Mouse (Mus musculus) erythroblast, adult 5-6 weeks (primary cell): ENCODE data around the gene Klk1b9. TPM values are rescaled to one million over a fixed set of nuclear protein-coding genes. Genes with fewer than 3 reads are reported as not detected.
"Not testable (repeated sequence)": the region's sequence is repeated elsewhere in the genome, so short reads cannot be mapped to it uniquely, and the experiment has no call there.

Experiments
- ATAC-seq: replicated peaks from 2 replicates; pipeline ENCODE4 v1.8.0; 2016; ENCODE audit warnings: moderate number of reproducible peaks, mild to moderate bottlenecking, moderate TSS enrichment, inconsistent platforms; ENCODE audit not compliant: poor library complexity, low FRiP score, severe bottlenecking
- total RNA-seq, 2 experiments: library from RNA; stranded (forward) in 1 of 2; stranded (reverse) in 1 of 2; fragments of 150-400 nt in 1 of 2; fragments of 200-764, 138-1000 nt in 1 of 2; gene quantifications; 2 replicates each; pipeline versions ENCODE4 v1.2.3 to v1.2.4; 2015 to 2017; ENCODE audit warnings: low replicate concordance in 2 of 2

Gene Klk1b9
- total RNA-seq (2015; ENCODE audit: low replicate concordance) (not detected in 2 replicates), total RNA-seq (2017; ENCODE audit: low replicate concordance) (not detected in 2 replicates)

DNA sequence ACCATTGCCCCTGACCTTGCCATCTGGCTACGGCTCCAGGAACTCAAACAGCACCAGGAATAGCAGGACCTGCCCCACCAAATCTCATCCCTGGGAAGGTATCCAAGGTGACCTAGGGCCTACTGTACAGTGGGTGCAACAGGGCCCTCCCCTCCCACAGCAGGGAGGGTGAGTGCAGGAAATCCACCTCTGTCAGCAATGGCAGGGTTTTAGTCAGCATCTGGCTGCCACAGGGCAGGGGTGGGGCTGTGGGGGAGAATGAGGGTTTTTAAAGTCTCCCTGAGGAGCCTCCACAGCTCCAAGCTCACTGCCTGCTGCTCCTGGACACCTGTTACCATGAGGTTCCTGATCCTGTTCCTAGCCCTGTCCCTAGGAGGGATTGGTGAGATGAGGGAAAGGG is at the start of gene Klk1b9:
Gene Klk1b9, plus strand, starts transcription at position 301 of the 400 bp plus-strand sequence.
- ATAC-seq = not testable (repeated sequence)

DNA sequence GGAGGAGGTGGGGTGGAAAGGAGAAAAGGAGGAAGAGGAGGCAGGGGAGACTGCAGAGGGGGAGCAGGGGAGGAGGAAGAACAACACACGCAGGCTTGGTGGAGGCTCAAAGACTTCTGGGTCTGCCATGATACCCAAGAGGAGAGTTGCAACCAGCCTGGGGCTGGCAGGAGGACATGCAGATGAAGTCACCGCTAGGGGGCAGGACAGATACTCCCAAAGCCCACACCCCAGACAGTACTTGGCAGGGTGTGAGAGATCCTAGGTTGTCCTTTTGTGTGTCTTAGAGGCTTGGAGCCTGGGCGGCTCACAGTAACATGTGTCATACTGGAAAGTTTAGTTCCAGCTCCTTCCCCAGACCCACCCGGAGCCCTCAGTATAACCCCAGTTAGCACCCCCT is 47.3 kb upstream of the Klk1b9 start:
- no peak for ATAC-seq

DNA sequence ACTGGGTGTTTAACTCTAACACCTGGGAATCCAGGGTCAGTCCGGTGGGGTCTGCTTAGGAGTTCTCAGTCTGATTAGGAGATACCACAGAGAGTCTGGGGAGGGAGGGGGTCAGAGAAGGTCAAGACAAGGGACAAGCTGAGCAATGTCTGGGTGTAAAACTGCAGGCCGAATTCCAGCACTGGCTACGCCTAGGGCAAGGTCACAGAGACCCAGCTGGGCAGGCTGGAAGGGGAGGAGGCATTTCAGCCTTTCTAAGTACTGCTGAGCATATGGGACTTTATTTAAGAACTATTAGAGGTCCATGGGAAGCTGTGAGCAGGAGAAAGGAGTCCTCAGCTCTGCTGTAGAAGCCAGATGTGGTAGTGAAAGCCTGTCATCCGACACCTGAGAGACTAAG is 43.5 kb upstream of the Klk1b9 start:
- ATAC-seq = no peak

DNA sequence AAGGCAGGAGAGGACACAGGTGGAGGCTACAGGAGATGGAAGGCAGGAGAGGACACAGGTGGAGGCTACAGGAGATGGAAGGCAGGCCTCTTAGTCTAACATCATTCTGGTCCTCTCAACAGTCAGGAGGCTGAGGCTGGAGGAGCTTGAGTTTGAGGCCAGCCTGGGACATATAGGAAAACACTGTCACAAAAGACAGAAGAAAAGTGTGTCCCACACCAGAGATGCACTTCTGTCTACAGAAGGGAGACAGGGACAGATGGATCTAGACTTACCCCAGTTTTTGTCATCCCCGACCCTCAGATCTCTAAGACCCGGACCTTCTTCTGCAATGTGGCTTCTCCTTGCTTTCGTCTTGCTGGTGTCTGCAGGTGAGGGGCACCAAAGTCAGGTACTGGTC is 42.4 kb upstream of the Klk1b9 start, which contains the start of gene Klk15:
Gene Klk15, plus strand, starts transcription at position 301 of the 400 bp plus-strand sequence.
- no peak for ATAC-seq

DNA sequence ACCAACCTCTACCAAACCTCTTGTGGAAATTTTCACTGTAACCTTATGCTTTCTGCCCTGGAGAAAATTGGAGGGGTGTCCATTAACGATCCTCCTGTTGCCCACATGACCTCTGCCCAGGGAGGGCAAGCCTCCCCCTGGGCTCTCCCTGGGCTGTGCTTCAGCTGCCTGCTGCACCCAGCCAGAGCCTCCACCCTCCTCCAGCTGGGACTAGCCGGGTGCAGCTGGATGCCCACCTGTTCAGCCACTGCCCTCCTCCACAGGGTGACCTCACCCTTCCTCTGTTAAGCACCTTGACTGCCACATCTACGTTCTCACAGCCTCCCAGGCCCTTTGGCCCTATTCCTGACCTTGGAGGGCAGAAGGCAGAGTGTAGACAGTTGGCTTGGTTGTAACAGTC is 41.1 kb upstream of the Klk1b9 start:
- ATAC-seq = no peak

DNA sequence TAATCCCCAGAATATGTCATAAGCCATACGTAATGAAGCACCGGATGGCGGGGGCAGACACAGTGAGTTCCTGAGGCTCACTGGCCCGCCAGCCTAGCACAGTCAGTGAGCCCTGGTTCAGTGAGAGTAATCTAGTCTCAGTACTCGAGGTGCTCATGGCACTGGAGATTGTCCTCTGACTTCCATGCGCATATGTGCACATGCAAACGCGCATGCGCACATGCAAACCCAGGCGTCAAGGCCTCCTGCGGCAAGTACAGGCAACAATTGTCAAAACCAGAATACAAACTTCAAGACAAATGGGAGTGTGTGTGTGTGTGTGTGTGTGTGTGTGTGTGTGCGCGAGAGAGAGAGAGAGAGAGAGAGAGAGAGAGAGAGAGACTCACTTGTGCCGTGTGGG is 39.3 kb upstream of the Klk1b9 start:
- ATAC-seq = no peak

DNA sequence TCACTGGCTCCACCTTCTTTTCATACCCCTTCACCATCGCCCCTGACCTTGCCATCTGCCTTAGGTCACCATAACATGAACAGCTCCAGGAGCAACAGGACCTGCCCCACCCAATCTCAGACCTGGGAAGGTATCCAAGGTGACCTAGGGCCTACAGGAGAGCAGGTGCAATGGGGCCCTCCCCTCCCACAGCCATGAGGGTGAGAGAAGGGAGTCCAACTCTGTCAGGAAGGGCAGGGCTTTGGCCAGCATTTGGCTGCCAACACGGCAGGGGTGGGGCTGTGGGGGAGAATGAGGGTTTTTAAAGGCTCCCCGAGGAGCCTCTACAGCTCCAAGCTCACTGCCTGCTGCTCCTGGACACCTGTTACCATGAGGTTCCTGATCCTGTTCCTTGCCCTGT is 33.6 kb upstream of the Klk1b9 start:
- ATAC-seq = not testable (repeated sequence)

DNA sequence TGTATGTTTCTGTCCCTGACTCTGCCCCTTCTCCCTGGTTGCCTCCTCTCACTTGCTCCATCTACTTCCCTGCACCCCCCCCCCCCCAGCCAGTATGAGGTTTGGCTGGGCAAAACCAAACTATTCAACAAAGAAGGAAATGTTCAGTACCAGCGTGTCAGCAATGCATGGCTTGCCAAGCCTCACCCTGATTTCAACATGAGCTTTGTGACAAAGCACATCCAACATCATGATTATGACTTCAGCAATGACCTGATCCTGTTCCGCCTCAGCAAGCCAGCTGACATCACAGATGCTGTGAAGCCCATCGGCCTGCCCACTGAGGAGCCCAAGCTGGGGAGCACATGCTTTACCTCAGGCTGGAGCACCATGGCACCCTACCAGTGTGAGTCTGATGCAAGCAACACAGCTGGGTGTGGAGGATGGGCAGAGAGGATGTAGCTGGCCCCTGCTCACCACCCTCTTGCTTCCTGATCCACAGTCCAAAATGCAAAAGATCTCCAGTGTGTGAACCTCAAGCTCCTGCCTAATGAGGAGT is 31.1 kb upstream of the Klk1b9 start:
- no peak for ATAC-seq

DNA sequence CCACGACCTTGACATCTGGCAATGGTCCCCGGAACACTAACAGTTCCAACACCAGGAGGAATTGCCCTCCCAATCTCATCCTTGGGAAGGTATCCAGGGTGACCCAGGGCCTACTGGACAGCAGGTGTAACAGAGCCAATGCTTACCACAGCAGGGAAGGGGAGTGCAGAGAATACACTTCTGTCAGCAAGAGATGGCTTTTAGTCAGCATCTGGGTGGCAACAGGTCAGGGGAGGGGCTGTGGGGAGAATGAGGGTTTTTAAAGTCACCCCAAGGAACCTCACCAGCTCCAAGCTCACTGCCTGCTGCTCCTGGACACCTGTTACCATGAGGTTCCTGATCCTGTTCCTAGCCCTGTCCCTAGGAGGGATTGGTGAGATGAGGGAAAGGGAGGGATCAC is 25.5 kb upstream of the Klk1b9 start, which contains the start of gene Klk1b8:
Gene Klk1b8, plus strand, starts transcription at position 301 of the 400 bp plus-strand sequence.
- no peak for ATAC-seq

DNA sequence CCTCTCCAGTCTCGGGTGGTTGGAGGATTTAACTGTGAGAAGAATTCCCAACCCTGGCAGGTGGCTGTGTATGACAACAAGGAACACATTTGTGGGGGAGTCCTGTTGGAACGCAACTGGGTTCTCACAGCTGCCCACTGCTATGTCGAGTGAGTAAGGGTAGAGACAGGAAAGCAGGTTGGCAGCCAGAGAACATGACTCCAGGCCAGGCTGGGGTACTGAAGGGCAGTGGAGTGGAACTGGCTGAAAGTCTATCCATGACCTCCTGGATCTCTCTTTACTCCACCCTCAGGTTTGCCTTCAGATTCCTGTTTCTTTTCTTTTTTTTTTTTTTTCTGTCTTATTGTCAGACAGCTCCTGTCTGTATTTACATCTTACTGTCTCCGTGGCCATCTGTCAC is 23.2 kb upstream of the Klk1b9 start:
- no peak for ATAC-seq

DNA sequence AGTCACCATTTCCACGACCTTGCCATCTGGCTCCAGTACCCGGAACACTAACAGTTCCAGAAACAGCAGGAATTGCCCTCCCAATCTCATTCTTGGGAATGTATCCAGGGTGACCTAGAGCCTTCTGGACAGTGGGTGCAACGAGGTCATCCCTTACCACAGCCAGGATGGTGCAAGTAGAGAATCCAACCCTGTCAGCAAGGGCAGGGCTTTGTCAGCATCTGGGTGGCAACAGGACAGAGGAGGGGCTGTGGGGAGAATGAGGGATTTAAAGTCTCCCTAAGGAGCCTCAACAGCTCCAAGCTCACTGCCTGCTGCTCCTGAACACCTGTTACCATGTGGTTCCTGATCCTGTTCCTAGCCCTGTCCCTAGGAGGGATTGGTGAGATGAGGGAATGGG is 9.4 kb upstream of the Klk1b9 start, which contains the start of gene Klk1b1:
Gene Klk1b1, plus strand, starts transcription at position 301 of the 400 bp plus-strand sequence.
- ATAC-seq = no peak

DNA sequence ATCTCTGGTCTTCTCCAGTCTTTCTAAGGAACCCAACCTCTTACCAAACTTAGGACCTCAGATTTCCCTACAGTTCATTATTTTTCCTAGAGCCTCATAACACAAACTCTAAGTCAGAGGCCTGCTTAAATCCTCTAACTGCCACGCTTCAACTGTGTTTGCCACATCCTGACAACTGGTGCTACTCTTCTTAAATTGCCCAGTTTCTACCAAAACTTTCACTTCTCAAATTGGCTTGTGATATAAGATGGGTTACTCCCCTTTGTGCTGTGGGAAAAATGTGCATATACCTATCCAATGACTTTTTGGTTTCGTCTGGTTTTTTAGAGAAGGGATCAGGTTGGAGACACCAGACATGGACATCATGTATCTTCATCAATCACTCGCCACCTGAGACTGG is 8.8 kb upstream of the Klk1b9 start:
- no peak for ATAC-seq

DNA sequence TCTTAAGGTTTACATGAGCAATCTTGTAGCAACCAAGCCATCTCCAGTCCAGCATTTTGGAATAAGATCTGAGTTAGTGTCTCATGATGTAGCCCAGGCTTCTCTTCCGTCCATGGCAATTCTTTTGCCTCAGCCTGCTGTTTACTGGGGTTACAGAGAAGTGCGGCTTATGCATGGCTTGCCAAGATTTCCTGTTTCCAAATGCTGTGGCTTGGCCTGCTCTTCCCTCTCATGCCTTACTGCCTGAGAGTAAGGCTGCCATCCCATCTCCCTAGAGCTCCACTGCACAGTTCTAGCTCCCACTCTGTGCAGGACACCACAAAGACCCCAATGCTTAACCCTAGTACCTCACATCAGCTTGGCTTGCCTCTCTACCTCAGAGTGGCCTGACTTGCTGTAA is 8.2 kb upstream of the Klk1b9 start:
- no peak for ATAC-seq

DNA sequence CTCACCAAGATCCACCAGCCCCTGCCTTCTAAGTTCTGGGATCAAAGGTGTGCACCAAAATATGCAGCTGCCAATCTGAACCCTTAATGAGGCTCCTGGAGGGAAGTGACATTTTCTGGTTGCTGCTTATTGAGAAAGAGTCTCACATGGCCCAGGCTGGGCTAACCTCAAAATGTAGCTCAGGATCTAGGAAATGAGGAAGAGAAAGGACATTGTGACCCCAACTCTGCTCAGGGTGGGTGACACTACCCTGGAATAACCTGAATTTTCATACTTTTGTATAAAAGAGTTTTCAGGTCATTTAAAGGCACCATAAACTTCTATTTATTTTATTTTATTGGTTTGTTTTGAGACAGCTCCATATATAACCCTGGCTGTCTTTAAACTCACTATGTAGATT is 9.8 kb downstream of the Klk1b9 start:
- no peak for ATAC-seq

DNA sequence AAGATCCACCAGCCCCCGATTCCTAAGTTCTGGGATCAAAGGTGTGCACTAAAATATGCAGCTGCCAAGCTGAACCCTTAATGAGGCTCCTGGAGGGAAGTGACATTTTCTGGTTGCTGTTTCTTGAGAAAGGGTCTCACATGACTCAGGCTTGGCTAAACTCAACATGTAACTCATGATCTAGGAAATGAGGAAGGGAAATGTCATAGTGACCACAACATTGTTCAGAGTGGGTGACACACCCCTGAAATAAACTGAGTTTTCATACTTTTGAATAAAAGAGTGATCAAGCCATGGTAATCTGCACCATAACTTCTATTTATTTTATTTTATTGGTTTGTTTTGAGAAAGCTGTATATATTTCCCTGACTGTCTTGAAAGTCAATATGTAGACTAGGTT is 19.0 kb downstream of the Klk1b9 start:
- ATAC-seq = not testable (repeated sequence)

DNA sequence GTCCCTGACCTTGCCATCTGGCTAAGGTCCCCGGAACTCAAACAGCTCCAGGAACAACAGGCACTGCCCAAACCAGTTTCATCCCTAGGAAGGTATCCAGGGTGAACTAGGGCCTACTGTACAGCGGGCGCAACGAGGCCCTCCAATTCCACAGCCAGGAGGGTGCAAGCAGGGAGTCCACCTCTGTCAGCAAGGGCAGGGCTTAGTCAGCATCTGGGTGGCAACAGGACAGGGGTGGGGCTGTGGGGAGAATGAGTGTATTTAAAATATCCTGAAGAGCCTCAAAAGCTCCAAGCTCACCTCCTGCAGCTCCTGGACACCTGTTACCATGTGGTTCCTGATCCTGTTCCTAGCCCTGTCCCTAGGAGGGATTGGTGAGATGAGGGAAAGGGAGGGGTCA is 19.7 kb downstream of the Klk1b9 start, which contains the start of gene Klk1b11:
Gene Klk1b11, plus strand, starts transcription at position 301 of the 400 bp plus-strand sequence.
- not testable (repeated sequence) for ATAC-seq

DNA sequence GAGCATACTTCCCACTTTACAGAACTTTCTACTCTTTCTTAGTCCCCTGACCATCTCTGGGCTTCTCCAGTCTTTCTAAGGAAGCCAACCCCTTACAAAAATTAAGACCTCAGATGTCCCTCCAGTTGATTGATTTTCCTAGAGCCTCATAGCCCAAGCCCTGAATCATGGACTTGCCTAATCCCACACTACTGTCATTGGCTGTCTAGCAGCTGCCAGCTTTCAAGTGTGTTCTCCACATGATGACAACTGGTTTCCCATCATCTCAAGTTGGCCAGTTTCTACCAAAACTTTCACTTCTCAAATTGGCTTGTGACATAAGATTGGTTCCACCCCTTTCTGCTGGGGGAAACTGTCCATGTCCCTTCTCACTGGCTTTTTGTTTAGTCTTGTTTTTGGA is 29.0 kb downstream of the Klk1b9 start:
- ATAC-seq = no peak

DNA sequence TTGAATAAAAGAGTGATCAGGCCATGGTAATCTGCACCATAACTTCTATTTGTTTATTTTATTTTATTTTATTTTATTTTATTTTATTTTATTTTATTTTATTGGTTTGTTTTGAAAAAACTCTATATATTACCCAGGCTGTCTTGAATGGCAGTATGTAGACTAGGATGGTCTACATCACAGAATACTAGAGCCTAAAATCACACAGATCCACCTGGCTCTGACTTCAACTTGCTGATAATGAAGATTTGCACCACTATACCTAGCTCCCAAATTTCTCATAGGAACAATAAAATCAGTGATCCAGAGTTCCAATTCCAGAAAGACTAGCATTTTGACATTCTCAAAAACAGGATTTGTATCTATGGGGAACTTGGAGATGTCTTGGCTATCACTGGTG is 36.0 kb downstream of the Klk1b9 start, which contains the start of gene Klk1b26:
Gene Klk1b26, plus strand, starts transcription at position 301 of the 400 bp plus-strand sequence.
- not testable (repeated sequence) for ATAC-seq

DNA sequence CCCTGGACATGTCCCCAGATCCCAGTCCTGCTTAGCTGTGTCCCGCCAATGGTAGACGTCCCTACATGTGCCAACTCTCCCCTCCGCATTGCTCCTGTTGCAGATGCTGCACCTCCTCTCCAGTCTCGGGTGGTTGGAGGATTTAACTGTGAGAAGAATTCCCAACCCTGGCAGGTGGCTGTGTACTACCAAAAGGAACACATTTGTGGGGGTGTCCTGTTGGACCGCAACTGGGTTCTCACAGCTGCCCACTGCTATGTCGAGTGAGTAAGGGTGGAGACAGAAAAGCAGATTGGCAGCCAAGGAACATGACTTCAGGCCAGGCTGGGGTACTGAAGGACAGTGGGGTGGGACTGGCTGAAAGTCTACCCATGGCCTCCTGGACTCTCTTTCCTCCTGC is 38.8 kb downstream of the Klk1b9 start:
- not testable (repeated sequence) for ATAC-seq

DNA sequence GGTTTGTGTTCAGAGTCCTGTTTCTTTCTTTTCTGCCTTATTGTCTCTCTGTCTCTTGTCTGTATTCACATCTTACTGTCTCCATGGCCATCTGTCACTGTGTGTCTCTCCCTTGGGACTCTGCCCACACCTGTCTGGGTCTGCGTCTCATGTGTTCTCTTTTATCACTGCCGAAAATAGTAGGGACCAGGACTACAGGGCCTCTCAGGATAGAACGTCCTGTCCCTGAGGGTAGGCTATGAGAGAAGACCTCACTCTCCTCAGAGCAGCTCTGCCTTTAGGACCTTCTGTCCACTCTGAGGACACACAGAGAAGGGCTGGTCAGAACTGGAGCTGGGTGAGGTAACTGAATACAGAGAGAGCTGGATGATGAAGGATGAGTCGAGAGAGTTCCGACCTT is 39.2 kb downstream of the Klk1b9 start:
- no peak for ATAC-seq
